ENCODE assay signal across 19 mouse cellular contexts in genomic region chr5:128146901-128147645, GRCm38 (mm10).
DNase-seq lines count a peak whose midpoint lies in the region; ATAC-seq and TF ChIP-seq lines count a peak whose summit lies in the region.
"Had no signal": no experiment of that assay in that cellular context is flagged by ENCODE, and none has a peak within 500 bp of the region (broad histone marks: within the 10 kb centered on the region; RNA-seq: fewer than 3 reads in every experiment).

No protein-coding gene starts in this region.

- ATAC-seq in embryonic facial prominence, embryonic 15.5 days (ENCODE audit: insufficient number of reproducible peaks, low FRiP score, low TSS enrichment, low read depth): peak; percentile 34; the same call in 1 of the 2 replicates
- ATAC-seq in limb, embryonic 11.5 days (ENCODE audit: insufficient number of reproducible peaks, low FRiP score, low TSS enrichment, low read depth): 0 out of 2 replicates have a peak, but pooled peaks have one; percentile 13
- ATAC-seq in stomach, embryonic 16.5 days (ENCODE audit: insufficient read depth, low FRiP score): 0 out of 2 replicates have a peak, but pooled peaks have one; percentile 21
- no peak for ATAC-seq in stomach, postnatal 0 days (ENCODE audit: low FRiP score, low TSS enrichment)
- ATAC-seq in hindbrain, embryonic 11.5 days (ENCODE audit: low FRiP score): no peak
- ATAC-seq: CD4-positive, CD25-positive, alpha-beta regulatory T cell, adult 4 months; intestine, embryonic 15.5 days had no signal

- H3K9me3 ChIP-seq in embryonic facial prominence, embryonic 15.5 days (replicated peaks): no peaks in the 10 kb centered on the region
- H3K9me3 ChIP-seq in embryonic facial prominence, embryonic 10.5 days: no peaks in the 10 kb centered on the region
- no peaks in the 10 kb centered on the region for H3K9me3 ChIP-seq in limb, embryonic 11.5 days (ENCODE audit: control insufficient read depth, low read length)
- H3K9me3 ChIP-seq in limb, embryonic 10.5 days (replicated peaks): no peaks in the 10 kb centered on the region
- peaks cover 3% of the 10 kb centered on the region; the same call in 1 of the 2 replicates for H3K9me3 ChIP-seq in stomach, embryonic 16.5 days (replicated peaks; ENCODE audit: control insufficient read depth, low read length)
- H3K9me3 ChIP-seq in stomach, postnatal 0 days (ENCODE audit: control insufficient read depth, low read length): no peaks in the 10 kb centered on the region
- H3K9me3 ChIP-seq in hindbrain, embryonic 11.5 days (ENCODE audit: control insufficient read depth, low read length): no peaks in the 10 kb centered on the region
- H3K9me3 ChIP-seq: hindbrain, embryonic 15.5 days; intestine, embryonic 15.5 days; kidney, embryonic 15.5 days; limb, embryonic 15.5 days had no signal

- WGBS in embryonic facial prominence, embryonic 15.5 days: 85% methylated on average over 15 of the region's 15 CpGs
- 87% methylated on average over 15 of the region's 15 CpGs for WGBS in embryonic facial prominence, embryonic 10.5 days
- WGBS in limb, embryonic 11.5 days: 89% methylated on average over 15 of the region's 15 CpGs
- 92% methylated on average over 15 of the region's 15 CpGs for WGBS in limb, embryonic 10.5 days
- 75% methylated on average over 15 of the region's 15 CpGs for WGBS in stomach, embryonic 16.5 days
- WGBS in stomach, postnatal 0 days: 66% methylated on average over 15 of the region's 15 CpGs
- WGBS in hindbrain, embryonic 11.5 days: 91% methylated on average over 15 of the region's 15 CpGs

- no peak overlapping the region for H3K4me3 ChIP-seq in embryonic facial prominence, embryonic 15.5 days (replicated peaks)
- no peak overlapping the region for H3K4me3 ChIP-seq in embryonic facial prominence, embryonic 10.5 days
- H3K4me3 ChIP-seq in limb, embryonic 11.5 days (ENCODE audit: low read depth, low read length): no peak overlapping the region
- H3K4me3 ChIP-seq in limb, embryonic 10.5 days: no peak overlapping the region
- H3K4me3 ChIP-seq in stomach, embryonic 16.5 days (replicated peaks; ENCODE audit: low read length): no peak overlapping the region
- H3K4me3 ChIP-seq in stomach, postnatal 0 days (ENCODE audit: low read depth, low read length): no peak overlapping the region
- H3K4me3 ChIP-seq in hindbrain, embryonic 11.5 days (ENCODE audit: low read depth, low read length): no peak overlapping the region
- H3K4me3 ChIP-seq: heart, embryonic 12.5 days; hindbrain, embryonic 15.5 days; intestine, embryonic 15.5 days; kidney, embryonic 15.5 days; limb, embryonic 15.5 days had no signal

- no peak overlapping the region for H3K9ac ChIP-seq in embryonic facial prominence, embryonic 15.5 days
- no peak overlapping the region for H3K9ac ChIP-seq in limb, embryonic 11.5 days (ENCODE audit: low read length)
- no peak overlapping the region for H3K9ac ChIP-seq in stomach, embryonic 16.5 days (ENCODE audit: low read length)
- no peak overlapping the region for H3K9ac ChIP-seq in stomach, postnatal 0 days (ENCODE audit: low read length)
- no peak overlapping the region for H3K9ac ChIP-seq in hindbrain, embryonic 11.5 days (ENCODE audit: low read depth, low read length)
- H3K9ac ChIP-seq: heart, embryonic 12.5 days; hindbrain, embryonic 15.5 days; intestine, embryonic 15.5 days; kidney, embryonic 15.5 days; limb, embryonic 15.5 days had no signal

- H3K27ac ChIP-seq in embryonic facial prominence, embryonic 15.5 days (replicated peaks): no peak overlapping the region
- no peak overlapping the region for H3K27ac ChIP-seq in embryonic facial prominence, embryonic 10.5 days (replicated peaks)
- H3K27ac ChIP-seq in limb, embryonic 11.5 days (replicated peaks; ENCODE audit: low read depth, low read length): no peak overlapping the region
- H3K27ac ChIP-seq in limb, embryonic 10.5 days: no peak overlapping the region
- no peak overlapping the region for H3K27ac ChIP-seq in stomach, embryonic 16.5 days (ENCODE audit: low read length)
- H3K27ac ChIP-seq in stomach, postnatal 0 days (replicated peaks): no peak overlapping the region
- no peak overlapping the region for H3K27ac ChIP-seq in hindbrain, embryonic 11.5 days (ENCODE audit: low read depth, low read length)
- H3K27ac ChIP-seq: hindbrain, embryonic 15.5 days; intestine, embryonic 15.5 days; kidney, embryonic 15.5 days; limb, embryonic 15.5 days had no signal

- no peaks in the 10 kb centered on the region for H3K27me3 ChIP-seq in embryonic facial prominence, embryonic 15.5 days
- no peaks in the 10 kb centered on the region for H3K27me3 ChIP-seq in embryonic facial prominence, embryonic 10.5 days (replicated peaks; ENCODE audit: low read depth, poor library complexity, severe bottlenecking)
- H3K27me3 ChIP-seq in limb, embryonic 11.5 days (ENCODE audit: control insufficient read depth, insufficient read depth, low read length): no peaks in the 10 kb centered on the region
- no peaks in the 10 kb centered on the region for H3K27me3 ChIP-seq in limb, embryonic 10.5 days (ENCODE audit: low read depth, poor library complexity, severe bottlenecking)
- no peaks in the 10 kb centered on the region for H3K27me3 ChIP-seq in stomach, embryonic 16.5 days (ENCODE audit: control insufficient read depth, insufficient read depth, low read length)
- no peaks in the 10 kb centered on the region for H3K27me3 ChIP-seq in stomach, postnatal 0 days (ENCODE audit: control insufficient read depth, insufficient read depth, low read length)
- no peaks in the 10 kb centered on the region for H3K27me3 ChIP-seq in hindbrain, embryonic 11.5 days (ENCODE audit: control insufficient read depth, insufficient read depth, low read length)
- H3K27me3 ChIP-seq: heart, embryonic 12.5 days; hindbrain, embryonic 15.5 days; intestine, embryonic 15.5 days; kidney, embryonic 15.5 days; limb, embryonic 15.5 days had no signal

- no peak overlapping the region for H3K4me2 ChIP-seq in embryonic facial prominence, embryonic 15.5 days (replicated peaks)
- H3K4me2 ChIP-seq in limb, embryonic 11.5 days (ENCODE audit: low read depth, severe bottlenecking): no peak overlapping the region
- no peak overlapping the region for H3K4me2 ChIP-seq in stomach, embryonic 16.5 days (ENCODE audit: low read depth, low read length)
- H3K4me2 ChIP-seq in stomach, postnatal 0 days (replicated peaks; ENCODE audit: low read depth): no peak overlapping the region
- H3K4me2 ChIP-seq in hindbrain, embryonic 11.5 days (replicated peaks; ENCODE audit: low read depth, low read length): no peak overlapping the region
- H3K4me2 ChIP-seq: heart, embryonic 12.5 days; hindbrain, embryonic 15.5 days; intestine, embryonic 15.5 days; kidney, embryonic 15.5 days; limb, embryonic 15.5 days had no signal

- no peaks in the 10 kb centered on the region for H3K36me3 ChIP-seq in embryonic facial prominence, embryonic 15.5 days
- no peaks in the 10 kb centered on the region for H3K36me3 ChIP-seq in embryonic facial prominence, embryonic 10.5 days (replicated peaks)
- H3K36me3 ChIP-seq in limb, embryonic 11.5 days (ENCODE audit: control insufficient read depth, insufficient read depth, low read length): no peaks in the 10 kb centered on the region
- H3K36me3 ChIP-seq in limb, embryonic 10.5 days: no peaks in the 10 kb centered on the region
- H3K36me3 ChIP-seq in stomach, embryonic 16.5 days (ENCODE audit: control insufficient read depth, insufficient read depth, low read length): no peaks in the 10 kb centered on the region
- no peaks in the 10 kb centered on the region for H3K36me3 ChIP-seq in stomach, postnatal 0 days (ENCODE audit: control insufficient read depth, insufficient read depth, low read length)
- no peaks in the 10 kb centered on the region for H3K36me3 ChIP-seq in hindbrain, embryonic 11.5 days (ENCODE audit: control insufficient read depth, insufficient read depth, low read length)
- H3K36me3 ChIP-seq: G1E; heart, embryonic 12.5 days; hindbrain, embryonic 15.5 days; intestine, embryonic 15.5 days; kidney, embryonic 15.5 days; limb, embryonic 15.5 days had no signal

- H3K4me1 ChIP-seq in embryonic facial prominence, embryonic 15.5 days: no peaks in the 10 kb centered on the region
- no peaks in the 10 kb centered on the region for H3K4me1 ChIP-seq in embryonic facial prominence, embryonic 10.5 days
- no peaks in the 10 kb centered on the region for H3K4me1 ChIP-seq in limb, embryonic 11.5 days (ENCODE audit: control insufficient read depth, insufficient read depth, low read length)
- no peaks in the 10 kb centered on the region for H3K4me1 ChIP-seq in limb, embryonic 10.5 days
- H3K4me1 ChIP-seq in stomach, embryonic 16.5 days (ENCODE audit: control insufficient read depth, insufficient read depth, low read length): no peaks in the 10 kb centered on the region
- H3K4me1 ChIP-seq in stomach, postnatal 0 days (replicated peaks; ENCODE audit: control insufficient read depth, insufficient read depth): no peaks in the 10 kb centered on the region
- no peaks in the 10 kb centered on the region for H3K4me1 ChIP-seq in hindbrain, embryonic 11.5 days (replicated peaks; ENCODE audit: control insufficient read depth, insufficient read depth, low read length)
- H3K4me1 ChIP-seq: heart, embryonic 12.5 days; hindbrain, embryonic 15.5 days; intestine, embryonic 15.5 days; kidney, embryonic 15.5 days; limb, embryonic 15.5 days had no signal

- no peak for DNase-seq in embryonic facial prominence, embryonic 10.5 days (ENCODE audit: low spot score)
- DNase-seq in limb, embryonic 11.5 days (ENCODE audit: low spot score): no peak
- DNase-seq in limb, embryonic 10.5 days (ENCODE audit: low spot score): no peak
- no peak for DNase-seq in stomach, postnatal 0 days (ENCODE audit: low spot score)
- no peak for DNase-seq in adrenal gland, adult 8-10 months
- no peak for DNase-seq in hindbrain, embryonic 11.5 days (ENCODE audit: low spot score)
- DNase-seq: cerebellum, adult 9-11 months; heart, postnatal 36 days; layer of hippocampus, postnatal 36 days; thymus, postnatal 36 days had no signal

- TF ChIP-seq EP300 in stomach, postnatal 0 days (optimal IDR thresholded peaks at IDR 0.05): no peak

- no peak for TF ChIP-seq CTCF in stomach, postnatal 0 days (IDR thresholded peaks at IDR 0.05; ENCODE audit: low read depth)

Comparison
In these comparisons a context has a peak if more than half of its experiments do, and no peak if none do; other contexts are left out.
1. ATAC-seq: peak in embryonic facial prominence, embryonic 15.5 days (single experiment), limb, embryonic 11.5 days (single experiment) and stomach, embryonic 16.5 days (single experiment); none in stomach, postnatal 0 days (single experiment) and hindbrain, embryonic 11.5 days (single experiment).